Mouse (Mus musculus) spleen, adult 2 months (tissue): Measurements from ENCODE around the gene Galr3. TPM values are rescaled to one million over a fixed set of nuclear protein-coding genes. Genes with fewer than 3 reads are reported as not detected.

ENCODE experiments used
- DNase-seq, 2 experiments: peaks; one replicate each; pipeline versions ENCODE4 v3.0.0 to v3.0.0-alpha.2; 2012 to 2021; ENCODE audit warnings: low spot score in 2 of 2, low read depth in 1 of 2
- H3K27ac ChIP-seq: fragments of 200-500 bp; 2 replicates; pipeline ENCODE4 v1.5.1; 2012; ENCODE audit warnings: low read length, inconsistent platforms; ENCODE audit not compliant: insufficient read depth
- H3K27me3 ChIP-seq: fragments of 200-500 bp; 2 replicates; pipeline ENCODE4 v1.6.1; 2012; ENCODE audit warnings: mild to moderate bottlenecking, moderate library complexity, low read length, inconsistent platforms; ENCODE audit not compliant: control insufficient read depth, insufficient read depth
- H3K36me3 ChIP-seq: fragments of 200-500 bp; 2 replicates; pipeline ENCODE4 v1.6.1; 2012; ENCODE audit warnings: mild to moderate bottlenecking, low read length, inconsistent platforms; ENCODE audit not compliant: control insufficient read depth, insufficient read depth
- H3K4me1 ChIP-seq: fragments of 200-500 bp; 2 replicates; pipeline ENCODE4 v1.6.1; 2011; ENCODE audit warnings: inconsistent platforms; ENCODE audit not compliant: control insufficient read depth, insufficient read depth, insufficient read length
- H3K4me3 ChIP-seq: fragments of 200-500 bp; 2 replicates; pipeline ENCODE4 v1.5.1; 2011; ENCODE audit warnings: mild to moderate bottlenecking, inconsistent platforms; ENCODE audit not compliant: insufficient read depth, insufficient read length; ENCODE audit errors: extremely low read depth
- CTCF ChIP-seq: fragments of 200-500 bp; IDR thresholded peaks from 2 replicates; pipeline ENCODE4 v1.5.1; 2011; ENCODE audit warnings: mild to moderate bottlenecking, inconsistent platforms; ENCODE audit not compliant: insufficient read depth, insufficient read length, insufficient replicate concordance; ENCODE audit errors: extremely low read depth
- POLR2A ChIP-seq: fragments of 200-500 bp; IDR thresholded peaks from 2 replicates; pipeline ENCODE4 v1.6.1; 2011; ENCODE audit warnings: low read depth, low read length, inconsistent platforms
- WGBS: fragments of 180-500 bp; shearing (Covaris S2); methylation state at CpG from one replicate; pipeline ENCODE4 v1.1.7; 2018; 5-methylcytosine and 5-hydroxymethylcytosine counted together
- polyA plus RNA-seq: library from polyadenylated mRNA; depleted of rRNA; stranded (reverse); fragments of >200 nt; gene quantifications from 2 replicates; pipeline ENCODE4 v1.2.3, GENCODE M21; 2012; rRNA removed

The Galr3 gene
- polyA plus RNA-seq, result 0.39 and 1.0 TPM in 2 replicates

- Histone ChIP-seq H3K4me3 (peak within 1 kb of the TSS; percentile 20; the same call in 1 of the 2 replicates), H3K27ac (no peak within 1 kb of the TSS), H3K36me3 (no peaks in the 10 kb centered on the region), H3K4me1 (peaks cover 10% of the 10 kb centered on the region), H3K27me3 (peaks cover 14% of the 10 kb centered on the region)
- WGBS, result 58% methylated on average over 6 of the region's 6 CpGs
- TF ChIP-seq POLR2A, result no peak
- no peak for TF ChIP-seq CTCF
- DNase-seq, result no peak
These were observed at the start of gene Galr3 for GRCm38 (mm10) chr15:79041585-79041984. Galr3 (plus strand) TSS chr15:79041885.

GRCm38 (mm10) chr15:78992235-78992634 lies 49.5 kb upstream of the Galr3 start:
- Histone ChIP-seq H3K27me3 (no peaks in the 10 kb centered on the region), H3K36me3 (peaks cover 56% of the 10 kb centered on the region), H3K27ac (no peak overlapping the region), H3K4me1 (no peaks in the 10 kb centered on the region; the same call in 1 of the 2 replicates), H3K4me3 (no peak overlapping the region)
- WGBS, result 98% methylated on average over 7 of the region's 7 CpGs
- no peak for TF ChIP-seq CTCF
- TF ChIP-seq POLR2A, result no peak
- DNase-seq, result no peak

GRCm38 (mm10) chr15:78992925-78993324 lies 48.8 kb upstream of the Galr3 start:
- Histone ChIP-seq H3K4me1 (no peaks in the 10 kb centered on the region; the same call in 1 of the 2 replicates), H3K36me3 (peaks cover 53% of the 10 kb centered on the region), H3K4me3 (no peak overlapping the region), H3K27ac (no peak overlapping the region), H3K27me3 (no peaks in the 10 kb centered on the region)
- 96% methylated on average over 24 of the region's 24 CpGs for WGBS
- no peak for TF ChIP-seq CTCF
- no peak for TF ChIP-seq POLR2A
- no peak for DNase-seq

GRCm38 (mm10) chr15:78995916-78996315 lies 45.8 kb upstream of the Galr3 start:
- 96% methylated on average over 4 of the region's 4 CpGs for WGBS
- no peak for DNase-seq
- TF ChIP-seq POLR2A (no peak), CTCF (no peak)
- Histone ChIP-seq H3K27me3 (no peaks in the 10 kb centered on the region), H3K36me3 (peaks cover 41% of the 10 kb centered on the region), H3K4me1 (peaks cover 9% of the 10 kb centered on the region), H3K4me3 (no peak overlapping the region), H3K27ac (no peak overlapping the region)

- peak in 1 of 2 experiments; percentile 19 for DNase-seq
- Histone ChIP-seq H3K4me1 (peaks cover 9% of the 10 kb centered on the region), H3K4me3 (no peak overlapping the region), H3K27me3 (no peaks in the 10 kb centered on the region), H3K36me3 (peaks cover 41% of the 10 kb centered on the region), H3K27ac (no peak overlapping the region)
- WGBS, result 34% methylated on average over 3 of the region's 3 CpGs
- TF ChIP-seq CTCF (no peak), POLR2A (no peak)
These were observed 45.0 kb upstream of the Galr3 start for GRCm38 (mm10) chr15:78996663-78997062.

- no peak for DNase-seq
- peaks cover 34% of the 10 kb centered on the region for H3K36me3 ChIP-seq
These were observed 43.3 kb upstream of the Galr3 start for GRCm38 (mm10) chr15:78998348-78998747.

GRCm38 (mm10) chr15:78999586-78999985 lies 42.1 kb upstream of the Galr3 start:
- DNase-seq, result no peak
- WGBS, result 62% methylated on average over 11 of the region's 11 CpGs
- H3K27me3 ChIP-seq, result no peaks in the 10 kb centered on the region
- no peak overlapping the region for H3K4me3 ChIP-seq
- no peak overlapping the region for H3K27ac ChIP-seq
- H3K36me3 ChIP-seq, result peaks cover 32% of the 10 kb centered on the region
- no peak for TF ChIP-seq POLR2A
- peaks cover 9% of the 10 kb centered on the region for H3K4me1 ChIP-seq

More at GRCm38 (mm10) chr15:78998348-78998747, 43.3 kb upstream of the Galr3 start:
- H3K27ac ChIP-seq, result no peak overlapping the region
- H3K27me3 ChIP-seq, result no peaks in the 10 kb centered on the region
- peaks cover 9% of the 10 kb centered on the region for H3K4me1 ChIP-seq
- 91% methylated on average over 8 of the region's 8 CpGs for WGBS
- H3K4me3 ChIP-seq, result no peak overlapping the region
- no peak for TF ChIP-seq CTCF
- no peak for TF ChIP-seq POLR2A
